Mouse (Mus musculus) embryonic facial prominence, embryonic 11.5 days (tissue): ENCODE data around the gene Tada2b. TPM values are rescaled to one million over a fixed set of nuclear protein-coding genes. Genes with fewer than 3 reads are reported as not detected.

Experiments used
- ATAC-seq: fragments of 200-750 bp; cut with Nextera tagmentation; replicated peaks from 2 replicates; pipeline ENCODE4 v1.8.0; 2017; ENCODE audit warnings: low read depth; ENCODE audit not compliant: insufficient number of reproducible peaks, low FRiP score, low TSS enrichment
- DNase-seq: peaks from one replicate; pipeline ENCODE4 v3.0.0-alpha.2; 2015; ENCODE audit warnings: low spot score
- H3K27ac ChIP-seq: fragments of 300-500 bp; sonication (generic); replicated peaks from 2 replicates; pipeline ENCODE4 v1.5.1; 2014; ENCODE audit warnings: mild to moderate bottlenecking, low read depth, low read length, control low read depth
- H3K27me3 ChIP-seq: fragments of 300-500 bp; sonication (generic); 2 replicates; pipeline ENCODE4 v1.6.1; 2014; ENCODE audit warnings: mild to moderate bottlenecking, low read length, moderate library complexity, mixed read lengths; ENCODE audit not compliant: control insufficient read depth, insufficient read depth
- H3K36me3 ChIP-seq: fragments of 300-500 bp; sonication (generic); replicated peaks from 2 replicates; pipeline ENCODE4 v1.6.1; 2014; ENCODE audit warnings: low read depth, mild to moderate bottlenecking, low read length, moderate library complexity, mixed read lengths; ENCODE audit not compliant: control insufficient read depth, insufficient read depth
- H3K4me1 ChIP-seq: fragments of 300-500 bp; sonication (generic); 2 replicates; pipeline ENCODE4 v1.6.1; 2014; ENCODE audit warnings: low read length, mixed read lengths; ENCODE audit not compliant: control insufficient read depth, insufficient read depth
- H3K4me2 ChIP-seq: fragments of 300-500 bp; sonication (generic); 2 replicates; pipeline ENCODE4 v1.6.1; 2014; ENCODE audit warnings: low read depth, mild to moderate bottlenecking, control low read depth, low read length, moderate library complexity
- H3K4me3 ChIP-seq: fragments of 300-500 bp; sonication (generic); 2 replicates; pipeline ENCODE4 v1.5.1; 2014; ENCODE audit warnings: low read depth, low read length, control low read depth
- H3K9ac ChIP-seq: fragments of 300-500 bp; sonication (generic); replicated peaks from 2 replicates; pipeline ENCODE4 v1.6.1; 2014; ENCODE audit warnings: mild to moderate bottlenecking, control low read depth, low read length
- H3K9me3 ChIP-seq: fragments of 300-500 bp; sonication (generic); replicated peaks from 2 replicates; pipeline ENCODE4 v1.6.1; 2016; ENCODE audit warnings: mild to moderate bottlenecking, low read length, inconsistent platforms, mixed read lengths; ENCODE audit not compliant: control insufficient read depth
- WGBS: fragments of 180-500 bp; shearing (Covaris S2); extraction: QIAGEN DNeasy Blood & Tissue Kit; methylation state at CpG from one replicate; pipeline ENCODE4 v1.1.7; 2014; 5-methylcytosine and 5-hydroxymethylcytosine counted together
- polyA plus RNA-seq: library from polyadenylated mRNA; unstranded; fragments of >200 nt; fragmentation: Nextera tagmentation; extraction: Ambion mirVana; gene quantifications from 2 replicates; pipeline ENCODE4 v1.2.1, GENCODE M21; 2014

Tada2b gene
- polyA plus RNA-seq, 1 experiment from 2014 or later: 3.1 TPM

- no peaks in the 10 kb centered on the region for H3K27me3 ChIP-seq
- H3K9me3 ChIP-seq: no peaks in the 10 kb centered on the region
- no peaks in the 10 kb centered on the region; the same call in none of the 2 replicates for H3K36me3 ChIP-seq
- H3K9ac ChIP-seq: no peak overlapping the region
- DNase-seq: no peak
- no peak overlapping the region for H3K4me3 ChIP-seq
- no peak overlapping the region for H3K4me2 ChIP-seq
- no peak overlapping the region for H3K27ac ChIP-seq
- ATAC-seq: no peak
- H3K4me1 ChIP-seq: no peaks in the 10 kb centered on the region
- WGBS: 88% methylated on average over 7 of the region's 7 CpGs
Measured at GRCm38 (mm10) chr5:36505235-36505634, 21.1 kb upstream of the Tada2b start.

- ATAC-seq (no peak), DNase-seq (no peak)
- 90% methylated on average over 9 of the region's 9 CpGs for WGBS
- no peaks in the 10 kb centered on the region; the same call in none of the 2 replicates for H3K36me3 ChIP-seq
- H3K4me1 ChIP-seq: no peaks in the 10 kb centered on the region
- no peaks in the 10 kb centered on the region for H3K27me3 ChIP-seq
- H3K4me3 ChIP-seq: no peak overlapping the region
- H3K9ac ChIP-seq: no peak overlapping the region
- no peak overlapping the region for H3K27ac ChIP-seq
- no peak overlapping the region for H3K4me2 ChIP-seq
- no peaks in the 10 kb centered on the region for H3K9me3 ChIP-seq
Measured at GRCm38 (mm10) chr5:36494709-36495108, 10.6 kb upstream of the Tada2b start.

GRCm38 (mm10) chr5:36493919-36494318, 9.8 kb upstream of the Tada2b start:
- no peaks in the 10 kb centered on the region for H3K27me3 ChIP-seq
- H3K9ac ChIP-seq: no peak overlapping the region
- no peak overlapping the region for H3K27ac ChIP-seq
- H3K9me3 ChIP-seq: no peaks in the 10 kb centered on the region
- DNase-seq (no peak), ATAC-seq (no peak)
- H3K4me3 ChIP-seq: no peak overlapping the region
- H3K4me2 ChIP-seq: no peak overlapping the region
- WGBS: 91% methylated on average over 6 of the region's 6 CpGs
- no peaks in the 10 kb centered on the region; the same call in none of the 2 replicates for H3K36me3 ChIP-seq
- no peaks in the 10 kb centered on the region for H3K4me1 ChIP-seq

GRCm38 (mm10) chr5:36489225-36489624, 5.1 kb upstream of the Tada2b start:
- Histone ChIP-seq H3K4me1 (no peaks in the 10 kb centered on the region), H3K9ac (no peak overlapping the region), H3K4me3 (no peak overlapping the region), H3K27me3 (peaks cover 3% of the 10 kb centered on the region; the same call in 1 of the 2 replicates), H3K9me3 (no peaks in the 10 kb centered on the region), H3K27ac (no peak overlapping the region), H3K36me3 (no peaks in the 10 kb centered on the region; the same call in 1 of the 2 replicates), H3K4me2 (no peak overlapping the region)
- no peak for ATAC-seq
- DNase-seq: peak; percentile 47
- 49% methylated on average over 2 of the region's 2 CpGs for WGBS

- H3K4me3 ChIP-seq: no peak overlapping the region
- H3K36me3 ChIP-seq: no peaks in the 10 kb centered on the region; the same call in 1 of the 2 replicates
- DNase-seq (no peak), ATAC-seq (no peak)
- no peaks in the 10 kb centered on the region for H3K9me3 ChIP-seq
- no peaks in the 10 kb centered on the region; the same call in none of the 2 replicates for H3K4me1 ChIP-seq
- H3K9ac ChIP-seq: no peak overlapping the region
- H3K4me2 ChIP-seq: peak overlapping the region; percentile 84
- no peak overlapping the region for H3K27ac ChIP-seq
- WGBS: 39% methylated on average over 19 of the region's 19 CpGs
- peaks cover 3% of the 10 kb centered on the region; the same call in 1 of the 2 replicates for H3K27me3 ChIP-seq
Measured at GRCm38 (mm10) chr5:36485306-36485705, 1.2 kb upstream of the Tada2b start.

GRCm38 (mm10) chr5:36483203-36484101, 633 bp downstream of the Tada2b start:
- ATAC-seq (peak; percentile 11; the same call in 1 of the 2 replicates), DNase-seq (no peak)
- no peaks in the 10 kb centered on the region; the same call in 1 of the 2 replicates for H3K36me3 ChIP-seq
- H3K4me1 ChIP-seq: no peaks in the 10 kb centered on the region; the same call in none of the 2 replicates
- H3K9ac ChIP-seq: peak overlapping the region; percentile 86
- 1% methylated on average over 56 of the region's 58 CpGs for WGBS
- peak overlapping the region; percentile 85 for H3K4me3 ChIP-seq
- peak overlapping the region; percentile 77 for H3K4me2 ChIP-seq
- no peaks in the 10 kb centered on the region for H3K9me3 ChIP-seq
- H3K27ac ChIP-seq: no peak overlapping the region
- peaks cover 3% of the 10 kb centered on the region; the same call in 1 of the 2 replicates for H3K27me3 ChIP-seq

- Histone ChIP-seq H3K36me3 (no peaks in the 10 kb centered on the region; the same call in 1 of the 2 replicates), H3K27ac (no peak overlapping the region), H3K9ac (no peak overlapping the region), H3K4me1 (no peaks in the 10 kb centered on the region; the same call in none of the 2 replicates), H3K4me2 (no peak overlapping the region), H3K27me3 (peaks cover 3% of the 10 kb centered on the region; the same call in 1 of the 2 replicates), H3K9me3 (no peaks in the 10 kb centered on the region), H3K4me3 (no peak overlapping the region)
- 83% methylated on average over 1 of the region's 1 CpGs for WGBS
- DNase-seq (no peak), ATAC-seq (no peak)
Measured at GRCm38 (mm10) chr5:36481114-36481513, 3.0 kb downstream of the Tada2b start.

GRCm38 (mm10) chr5:36480398-36480797, 3.7 kb downstream of the Tada2b start:
- 91% methylated on average over 4 of the region's 4 CpGs for WGBS
- no peaks in the 10 kb centered on the region for H3K9me3 ChIP-seq
- H3K27ac ChIP-seq: no peak overlapping the region
- H3K27me3 ChIP-seq: peaks cover 3% of the 10 kb centered on the region; the same call in 1 of the 2 replicates
- DNase-seq (no peak), ATAC-seq (no peak)
- no peak overlapping the region for H3K9ac ChIP-seq
- no peaks in the 10 kb centered on the region; the same call in none of the 2 replicates for H3K4me1 ChIP-seq
- H3K4me3 ChIP-seq: no peak overlapping the region
- H3K36me3 ChIP-seq: no peaks in the 10 kb centered on the region; the same call in 1 of the 2 replicates
- H3K4me2 ChIP-seq: no peak overlapping the region
